Mouse (Mus musculus) lung, embryonic 16.5 days (tissue): ENCODE measurements at regions not wholly inside any gene's neighbourhood (a gene's known extent, or its start where the extent isn't known, plus 50 kb on each side); places are given as distances from the start of the nearest gene placed in this dataset.

Experiments
- ATAC-seq: fragments of 200-750 bp; cut with Nextera tagmentation; 2 replicates; pipeline ENCODE4 v1.8.0; 2017; ENCODE audit warnings: low read depth, mild to moderate bottlenecking, moderate library complexity
- H3K27ac ChIP-seq: fragments of 300-500 bp; sonication (generic); 2 replicates; pipeline ENCODE4 v1.5.1; 2014; ENCODE audit warnings: mild to moderate bottlenecking, control low read depth, low read length
- H3K27me3 ChIP-seq: fragments of 300-500 bp; sonication (generic); 2 replicates; pipeline ENCODE4 v1.6.1; 2014; ENCODE audit warnings: low read depth, low read length, mixed read lengths; ENCODE audit not compliant: control insufficient read depth, insufficient read depth
- H3K36me3 ChIP-seq: fragments of 300-500 bp; sonication (generic); 2 replicates; pipeline ENCODE4 v1.6.1; 2014; ENCODE audit warnings: low read length; ENCODE audit not compliant: control insufficient read depth, insufficient read depth
- H3K4me1 ChIP-seq: fragments of 300-500 bp; sonication (generic); replicated peaks from 2 replicates; pipeline ENCODE4 v1.6.1; 2014; ENCODE audit warnings: low read length, mixed read lengths; ENCODE audit not compliant: control insufficient read depth, insufficient read depth
- H3K4me2 ChIP-seq: fragments of 300-500 bp; sonication (generic); 2 replicates; pipeline ENCODE4 v1.6.1; 2014; ENCODE audit warnings: low read depth, low read length, control low read depth
- H3K4me3 ChIP-seq: fragments of 300-500 bp; sonication (generic); 2 replicates; pipeline ENCODE4 v1.5.1; 2014; ENCODE audit warnings: mild to moderate bottlenecking, low read length, control low read depth
- H3K9ac ChIP-seq: fragments of 300-500 bp; sonication (generic); 2 replicates; pipeline ENCODE4 v1.6.1; 2014; ENCODE audit warnings: low read length, control low read depth
- H3K9me3 ChIP-seq: fragments of 300-500 bp; sonication (generic); 2 replicates; pipeline ENCODE4 v1.6.1; 2016; ENCODE audit warnings: low read length; ENCODE audit not compliant: control insufficient read depth
- WGBS: fragments of 180-500 bp; shearing (Covaris S2); extraction: QIAGEN DNeasy Blood & Tissue Kit; methylation state at CpG from one replicate; pipeline ENCODE4 v1.1.7; 2014; 5-methylcytosine and 5-hydroxymethylcytosine counted together

- Histone ChIP-seq H3K9me3 (no peaks in the 10 kb centered on the region), H3K27ac (no peak overlapping the region), H3K4me1 (no peaks in the 10 kb centered on the region; the same call in 1 of the 2 replicates), H3K4me3 (no peak overlapping the region), H3K4me2 (no peak overlapping the region), H3K9ac (no peak overlapping the region), H3K27me3 (no peaks in the 10 kb centered on the region), H3K36me3 (no peaks in the 10 kb centered on the region)
- WGBS, result 64% methylated on average over 5 of the region's 5 CpGs
- no peak for ATAC-seq
These were observed 431.6 kb downstream of the 9330182O14Rik start for GRCm38 (mm10) chr15:40565716-40566115.

- H3K9me3 ChIP-seq, result no peaks in the 10 kb centered on the region
- H3K27me3 ChIP-seq, result no peaks in the 10 kb centered on the region
- H3K4me3 ChIP-seq, result no peak overlapping the region
- H3K27ac ChIP-seq, result no peak overlapping the region
- H3K9ac ChIP-seq, result no peak overlapping the region
- ATAC-seq, result no peak
- H3K36me3 ChIP-seq, result no peaks in the 10 kb centered on the region
- 7% methylated on average over 4 of the region's 4 CpGs for WGBS
- H3K4me2 ChIP-seq, result no peak overlapping the region
- H3K4me1 ChIP-seq, result no peaks in the 10 kb centered on the region; the same call in 1 of the 2 replicates
These were observed 432.3 kb downstream of the 9330182O14Rik start for GRCm38 (mm10) chr15:40566481-40566880.

- Histone ChIP-seq H3K4me3 (no peak overlapping the region), H3K9me3 (no peaks in the 10 kb centered on the region)
- WGBS, result 83% methylated on average over 1 of the region's 1 CpGs
These were observed 434.5 kb downstream of the 9330182O14Rik start for GRCm38 (mm10) chr15:40568701-40569100.

More at GRCm38 (mm10) chr15:40568701-40569100, 434.5 kb downstream of the 9330182O14Rik start:
- Histone ChIP-seq H3K4me1 (no peaks in the 10 kb centered on the region; the same call in 1 of the 2 replicates), H3K9ac (no peak overlapping the region), H3K27me3 (no peaks in the 10 kb centered on the region), H3K27ac (no peak overlapping the region), H3K36me3 (no peaks in the 10 kb centered on the region), H3K4me2 (no peak overlapping the region)
- ATAC-seq, result no peak
